In the genomic region with DNA sequence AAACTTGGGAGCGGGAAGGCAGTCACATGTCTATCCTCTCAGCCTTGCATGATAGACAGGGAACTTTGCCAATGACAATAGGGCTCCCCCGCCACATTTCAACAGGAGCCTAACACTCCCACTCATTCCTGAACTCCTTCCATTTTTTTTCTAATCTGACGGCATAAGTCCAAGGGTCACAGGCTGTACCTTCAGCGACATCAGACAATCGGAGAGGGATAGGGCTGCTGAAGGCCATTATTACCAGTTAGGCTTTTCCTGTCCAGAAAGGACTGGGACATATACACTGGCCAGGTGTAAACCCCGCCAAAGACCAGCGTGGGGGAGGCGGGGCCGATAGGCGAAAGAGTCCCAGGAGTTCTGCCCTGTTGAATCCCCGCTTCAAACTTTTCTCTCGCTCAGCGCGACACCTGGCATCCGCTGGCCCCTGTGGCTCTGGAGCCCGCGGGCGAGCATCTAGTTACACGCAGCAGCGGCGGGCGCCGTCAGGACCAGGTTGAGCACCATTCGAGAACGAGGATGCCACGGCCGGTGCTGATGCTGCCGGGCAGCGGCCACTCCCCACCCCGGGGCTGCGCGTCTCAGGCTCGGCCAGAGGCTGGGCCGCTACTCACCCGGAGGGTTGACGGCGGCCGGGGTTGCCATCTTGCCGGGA, we compare ENCODE assay signal across 7 mouse cellular contexts. TPM values are rescaled to one million over a fixed set of nuclear protein-coding genes. Genes with fewer than 3 reads are reported as not detected.
DNase-seq lines count a peak whose midpoint lies in the region; ATAC-seq lines count a peak whose summit lies in the region.

No protein-coding gene starts in this region.

- DNase-seq in Muller cell, postnatal 12 days (ENCODE audit: inconsistent ontology term), result peak; percentile 71
- peak; percentile 10 for DNase-seq in adrenal gland, adult 8-10 months
- DNase-seq in forebrain, embryonic 10.5 days (ENCODE audit: extremely low spot score, low spot score), result peak; percentile 71
- peak; percentile 82 for DNase-seq in intestine, embryonic 14.5 days (ENCODE audit: low spot score)
- peak; percentile 67 to 68 for DNase-seq in left cerebral cortex, postnatal 36 days (ENCODE audit: low spot score in 2 of 2)

- 2% methylated on average over 39 of the region's 39 CpGs for WGBS in forebrain, embryonic 10.5 days
- WGBS in intestine, embryonic 14.5 days, result 2% methylated on average over 39 of the region's 39 CpGs
- under 1% methylated on average over 36 of the region's 39 CpGs for WGBS in midbrain, embryonic 16.5 days

- H3K27ac ChIP-seq in forebrain, embryonic 10.5 days, result peak overlapping the region; percentile 99
- peak overlapping the region; percentile 65 for H3K27ac ChIP-seq in intestine, embryonic 14.5 days (ENCODE audit: low read depth)
- peak overlapping the region; percentile 95 for H3K27ac ChIP-seq in midbrain, embryonic 16.5 days (ENCODE audit: low read length)

- H3K4me3 ChIP-seq in forebrain, embryonic 10.5 days, result peak overlapping the region; percentile 77
- H3K4me3 ChIP-seq in intestine, embryonic 14.5 days (ENCODE audit: low read depth, low read length), result peak overlapping the region; percentile 56
- peak overlapping the region; percentile 62 for H3K4me3 ChIP-seq in midbrain, embryonic 16.5 days (ENCODE audit: low read depth, low read length)

- H3K36me3 ChIP-seq in forebrain, embryonic 10.5 days (replicated peaks), result peaks cover 32% of the 10 kb centered on the region
- H3K36me3 ChIP-seq in intestine, embryonic 14.5 days (ENCODE audit: control insufficient read depth, insufficient read depth, low read length), result no peaks in the 10 kb centered on the region
- no peaks in the 10 kb centered on the region for H3K36me3 ChIP-seq in midbrain, embryonic 16.5 days (ENCODE audit: control insufficient read depth, insufficient read depth, low read length)

- intact Hi-C loops in left cerebral cortex, postnatal 36 days (cut with DNase I), result loop anchor here (5.0 kb wide), 1 partner anchor 37 kb away; no protein-coding TSS in a partner anchor

- H3K27me3 ChIP-seq in forebrain, embryonic 10.5 days (ENCODE audit: poor library complexity, severe bottlenecking), result peaks cover 15% of the 10 kb centered on the region; the same call in 1 of the 2 replicates
- H3K27me3 ChIP-seq in intestine, embryonic 14.5 days (replicated peaks; ENCODE audit: control insufficient read depth, insufficient read depth, low read length), result no peaks in the 10 kb centered on the region
- H3K27me3 ChIP-seq in midbrain, embryonic 16.5 days (ENCODE audit: control insufficient read depth, insufficient read depth, low read depth, low read length), result no peaks in the 10 kb centered on the region

- peak overlapping the region; percentile 78 for H3K4me2 ChIP-seq in intestine, embryonic 14.5 days (ENCODE audit: low read length)
- peak overlapping the region; percentile 62 for H3K4me2 ChIP-seq in midbrain, embryonic 16.5 days (ENCODE audit: low read length)

- H3K9me3 ChIP-seq in forebrain, embryonic 10.5 days, result no peaks in the 10 kb centered on the region
- H3K9me3 ChIP-seq in intestine, embryonic 14.5 days (ENCODE audit: control insufficient read depth, low read length), result no peaks in the 10 kb centered on the region
- no peaks in the 10 kb centered on the region for H3K9me3 ChIP-seq in midbrain, embryonic 16.5 days (replicated peaks; ENCODE audit: control insufficient read depth, low read length, poor library complexity, severe bottlenecking)

- H3K4me1 ChIP-seq in forebrain, embryonic 10.5 days, result peaks cover 47% of the 10 kb centered on the region
- peaks cover 5% of the 10 kb centered on the region; the same call in 1 of the 2 replicates for H3K4me1 ChIP-seq in intestine, embryonic 14.5 days (replicated peaks; ENCODE audit: control insufficient read depth, insufficient read depth, low read length)
- H3K4me1 ChIP-seq in midbrain, embryonic 16.5 days (ENCODE audit: control insufficient read depth, insufficient read depth, low read length), result peaks cover 27% of the 10 kb centered on the region

- H3K9ac ChIP-seq in intestine, embryonic 14.5 days (ENCODE audit: low read length), result peak overlapping the region; percentile 85
- peak overlapping the region; percentile 83 for H3K9ac ChIP-seq in midbrain, embryonic 16.5 days (ENCODE audit: low read depth, low read length)

- peak; percentile 65 for ATAC-seq in intestine, embryonic 14.5 days (replicated peaks; ENCODE audit: low FRiP score, low TSS enrichment, low read depth)
- ATAC-seq in midbrain, embryonic 16.5 days, result peak; percentile 81
- no peak for ATAC-seq in megakaryocyte progenitor cell, adult 5-6 weeks (replicated peaks; ENCODE audit: poor library complexity)

RNA-seq across cellular contexts. Expression of gene Arnt2, which starts 0.6 kb away (rescaled TPM):
- 10 to 100 TPM; 41.3 to 62.9 (median 50.8) TPM for total RNA-seq in adrenal gland, adult 8-10 months (2022)
- polyA plus RNA-seq in forebrain, embryonic 10.5 days (2016; fragmentation: Nextera tagmentation; extraction: Ambion mirVana), result 23.3 and 27.9 TPM in 2 replicates
- 5.8 and 8.0 TPM in 2 replicates for polyA plus RNA-seq in intestine, embryonic 14.5 days (2014; fragmentation: Nextera tagmentation; extraction: Ambion mirVana)
- 100 to 1,000 TPM; 224 to 265 TPM for total RNA-seq in left cerebral cortex, postnatal 36 days (2021)
- polyA plus RNA-seq in midbrain, embryonic 16.5 days (2015; fragmentation: Nextera tagmentation; extraction: Ambion mirVana), result 88.2 and 90.2 TPM in 2 replicates
- not detected in 2 replicates for total RNA-seq in megakaryocyte progenitor cell, adult 5-6 weeks (2015)
- not detected in 2 replicates for total RNA-seq in megakaryocyte progenitor cell, adult 5-6 weeks (2017)

Comparison
In these comparisons a context has a peak if more than half of its experiments do, and no peak if none do; other contexts are left out.
1. DNase-seq: peak in every context shown above with its lines; median percentile 82 in intestine, embryonic 14.5 days; 71 in Muller cell, postnatal 12 days; 71 in forebrain, embryonic 10.5 days; 68 in left cerebral cortex, postnatal 36 days; 10 in adrenal gland, adult 8-10 months.
2. RNA of gene Arnt2, which starts 0.6 kb away (total RNA-seq): 224 to 265 TPM in left cerebral cortex, postnatal 36 days and 41.3 to 62.9 TPM in adrenal gland, adult 8-10 months; not detected in megakaryocyte progenitor cell, adult 5-6 weeks; every median in the first group is over 10 times any median in the second.
3. Peak in every context shown above with its lines, with median percentiles within 50 percentile points of each other: H3K27ac ChIP-seq and H3K4me3 ChIP-seq.